Mouse (Mus musculus): Measurements from ENCODE around the gene Cbx1. TPM values are rescaled to one million over a fixed set of nuclear protein-coding genes. Genes with fewer than 3 reads are reported as not detected.

Cbx1 gene
- polyA plus RNA-seq, 1 experiment from 2014 or later = 80.2 TPM

DNA sequence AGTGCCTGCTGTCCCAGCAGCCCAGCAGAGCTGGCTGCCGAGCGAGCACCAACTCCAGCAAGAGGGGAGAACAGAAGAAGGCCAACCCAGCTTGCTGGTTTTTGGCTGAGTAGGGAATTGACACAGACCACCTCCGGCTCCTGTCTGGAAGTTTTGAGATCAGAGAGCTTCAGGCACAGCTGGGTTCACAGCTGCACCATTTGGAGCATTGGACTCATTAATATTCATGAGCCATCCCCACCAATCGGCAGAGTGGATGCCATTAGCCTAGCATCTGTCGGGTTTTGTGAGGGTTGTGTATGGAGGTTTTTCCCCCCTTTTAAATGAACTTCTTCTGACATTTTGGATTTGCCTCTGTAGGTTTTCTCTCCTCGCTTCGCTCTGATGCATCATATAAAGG is 21.8 kb upstream of the Cbx1 start:
- Histone ChIP-seq H3K9me3 (ENCODE audit: control insufficient read depth, low read length) (no peaks in the 10 kb centered on the region), H3K27ac (replicated peaks; ENCODE audit: low read depth, low read length) (0 out of 2 replicates have a peak overlapping the region, but pooled peaks have one; percentile 39), H3K9ac (ENCODE audit: low read depth, low read length) (0 out of 2 replicates have a peak overlapping the region, but pooled peaks have one; percentile 5), H3K36me3 (ENCODE audit: control insufficient read depth, insufficient read depth, low read length) (peaks cover 42% of the 10 kb centered on the region), H3K4me3 (ENCODE audit: low read depth, low read length) (no peak overlapping the region), H3K4me1 (ENCODE audit: control insufficient read depth, insufficient read depth, low read length) (peaks cover 9% of the 10 kb centered on the region; the same call in 1 of the 2 replicates), H3K27me3 (replicated peaks; ENCODE audit: control insufficient read depth, insufficient read depth, low read length) (no peaks in the 10 kb centered on the region), H3K4me2 (ENCODE audit: low read depth, low read length) (no peak overlapping the region)
- DNase-seq (ENCODE audit: low spot score) (peak; percentile 57), ATAC-seq (ENCODE audit: low read depth) (peak; percentile 42; the same call in 1 of the 2 replicates)
- 49% methylated on average over 7 of the region's 7 CpGs for WGBS

DNA sequence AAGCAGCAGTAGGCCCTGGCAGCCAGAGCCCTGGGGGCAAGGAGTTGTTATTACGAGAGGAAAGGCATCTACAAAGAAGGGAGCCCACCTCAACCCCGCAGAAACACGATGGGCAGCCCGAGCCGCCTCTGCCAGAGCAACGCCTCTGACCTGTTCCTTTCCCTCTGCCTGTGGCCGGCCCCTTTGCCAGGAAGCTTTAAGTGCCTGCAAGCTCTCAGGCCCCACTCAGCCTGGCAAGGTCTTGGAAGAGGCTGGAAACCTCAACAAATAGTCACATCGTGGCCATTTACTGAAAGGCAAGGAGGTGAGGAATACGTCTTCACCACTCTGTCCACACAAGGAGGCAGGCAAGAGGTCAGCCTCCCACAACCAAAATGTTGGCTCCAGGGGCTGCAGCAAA is 20.7 kb upstream of the Cbx1 start:
- Histone ChIP-seq H3K4me3 (ENCODE audit: low read depth, low read length) (no peak overlapping the region), H3K4me1 (ENCODE audit: control insufficient read depth, insufficient read depth, low read length) (peaks cover 9% of the 10 kb centered on the region; the same call in 1 of the 2 replicates), H3K27me3 (replicated peaks; ENCODE audit: control insufficient read depth, insufficient read depth, low read length) (no peaks in the 10 kb centered on the region), H3K9ac (ENCODE audit: low read depth, low read length) (0 out of 2 replicates have a peak overlapping the region, but pooled peaks have one; percentile 5), H3K9me3 (ENCODE audit: control insufficient read depth, low read length) (no peaks in the 10 kb centered on the region), H3K4me2 (ENCODE audit: low read depth, low read length) (no peak overlapping the region), H3K27ac (replicated peaks; ENCODE audit: low read depth, low read length) (no peak overlapping the region; the same call in 1 of the 2 replicates), H3K36me3 (ENCODE audit: control insufficient read depth, insufficient read depth, low read length) (peaks cover 54% of the 10 kb centered on the region)
- 63% methylated on average over 9 of the region's 9 CpGs for WGBS
- no peak for DNase-seq (ENCODE audit: low spot score)
- ATAC-seq (ENCODE audit: low read depth) = no peak

DNA sequence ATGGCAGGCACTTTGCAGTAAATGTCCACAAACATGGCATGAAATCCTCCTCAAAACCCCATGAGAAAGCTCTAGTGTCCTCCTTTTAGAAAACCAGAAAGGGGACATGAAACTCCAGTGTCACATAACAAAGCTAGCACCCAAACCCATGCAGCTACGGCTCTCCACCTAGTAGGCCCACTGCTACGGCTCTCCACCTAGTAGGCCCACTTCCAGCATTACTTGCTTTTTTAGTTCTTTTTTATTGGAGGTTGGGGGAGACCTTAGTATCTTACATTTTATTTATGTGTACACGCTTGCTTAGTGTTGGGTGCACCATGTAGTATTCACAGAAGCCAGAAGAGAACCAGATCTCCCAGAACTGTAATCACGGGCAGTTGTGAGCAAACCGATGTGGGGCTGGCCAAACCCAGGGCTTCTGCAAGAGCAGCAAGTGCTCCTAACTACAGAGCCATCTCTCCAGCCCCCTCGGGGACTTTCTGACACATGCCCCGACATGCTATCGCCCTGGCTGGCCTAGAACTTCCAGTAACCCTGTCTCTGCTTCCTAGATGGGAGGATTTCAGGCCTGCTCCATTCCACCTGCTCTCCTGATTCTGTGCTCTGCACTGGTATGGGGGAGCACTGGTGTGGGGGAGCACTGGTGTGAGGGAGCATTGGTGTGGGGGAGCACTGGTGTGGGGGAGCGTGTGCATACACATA is 17.5 kb upstream of the Cbx1 start:
- Histone ChIP-seq H3K4me2 (ENCODE audit: low read depth, low read length) (no peak overlapping the region), H3K9ac (ENCODE audit: low read depth, low read length) (no peak overlapping the region), H3K27me3 (replicated peaks; ENCODE audit: control insufficient read depth, insufficient read depth, low read length) (no peaks in the 10 kb centered on the region), H3K36me3 (ENCODE audit: control insufficient read depth, insufficient read depth, low read length) (peaks cover 54% of the 10 kb centered on the region), H3K4me3 (ENCODE audit: low read depth, low read length) (no peak overlapping the region), H3K9me3 (ENCODE audit: control insufficient read depth, low read length) (no peaks in the 10 kb centered on the region), H3K4me1 (ENCODE audit: control insufficient read depth, insufficient read depth, low read length) (peaks cover 3% of the 10 kb centered on the region; the same call in 1 of the 2 replicates), H3K27ac (replicated peaks; ENCODE audit: low read depth, low read length) (no peak overlapping the region)
- no peak for ATAC-seq (ENCODE audit: low read depth)
- no peak for DNase-seq (ENCODE audit: low spot score)
- WGBS = 94% methylated on average over 9 of the region's 9 CpGs

DNA sequence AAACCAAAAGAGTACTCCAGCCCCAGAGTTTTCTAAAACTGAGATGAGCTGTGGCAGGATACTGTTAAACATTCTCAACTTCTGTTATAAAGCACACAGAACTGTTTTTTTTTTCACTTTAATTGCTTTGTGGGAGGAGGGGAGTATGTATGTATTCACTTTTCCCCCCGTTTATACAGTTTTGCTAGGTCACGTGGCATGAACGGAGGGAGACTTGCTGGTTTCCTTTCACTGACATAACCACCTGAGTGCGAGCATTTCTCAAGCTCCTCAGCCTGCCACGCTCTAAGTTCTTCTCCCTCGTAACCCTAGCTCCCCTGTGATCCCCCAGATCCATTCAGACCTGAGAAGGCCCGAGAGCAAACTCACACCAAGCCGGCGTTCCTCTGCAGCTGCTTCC is 16.5 kb upstream of the Cbx1 start:
- Histone ChIP-seq H3K4me3 (ENCODE audit: low read depth, low read length) (no peak overlapping the region), H3K9ac (ENCODE audit: low read depth, low read length) (no peak overlapping the region), H3K27me3 (replicated peaks; ENCODE audit: control insufficient read depth, insufficient read depth, low read length) (no peaks in the 10 kb centered on the region), H3K4me2 (ENCODE audit: low read depth, low read length) (no peak overlapping the region), H3K9me3 (ENCODE audit: control insufficient read depth, low read length) (no peaks in the 10 kb centered on the region), H3K4me1 (ENCODE audit: control insufficient read depth, insufficient read depth, low read length) (peaks cover 9% of the 10 kb centered on the region; the same call in 1 of the 2 replicates), H3K36me3 (ENCODE audit: control insufficient read depth, insufficient read depth, low read length) (peaks cover 54% of the 10 kb centered on the region), H3K27ac (replicated peaks; ENCODE audit: low read depth, low read length) (no peak overlapping the region)
- ATAC-seq (ENCODE audit: low read depth) (no peak), DNase-seq (ENCODE audit: low spot score) (no peak)
- WGBS = 84% methylated on average over 9 of the region's 9 CpGs

DNA sequence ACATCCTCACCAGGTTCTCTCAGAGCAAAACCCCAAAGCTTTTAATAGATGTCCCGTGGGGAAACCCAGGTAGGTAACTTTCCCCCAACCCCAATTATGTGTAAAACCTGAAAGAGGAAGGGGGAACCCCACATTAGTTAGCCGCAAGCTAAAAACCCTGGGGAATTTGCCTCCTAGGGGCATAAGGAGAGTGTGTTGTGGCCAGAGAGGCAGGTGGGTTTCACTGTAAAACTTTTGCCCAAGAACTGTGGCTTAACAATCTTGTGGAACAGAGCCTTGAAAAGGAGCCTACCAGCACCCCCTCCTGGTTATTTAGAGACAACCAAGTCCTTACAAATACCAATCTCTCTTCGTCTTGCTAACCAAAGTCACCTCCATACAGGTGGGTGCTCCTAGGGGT is 14.4 kb upstream of the Cbx1 start:
- H3K9ac ChIP-seq (ENCODE audit: low read depth, low read length) = no peak overlapping the region
- H3K4me2 ChIP-seq (ENCODE audit: low read depth, low read length) = no peak overlapping the region
- peaks cover 36% of the 10 kb centered on the region for H3K36me3 ChIP-seq (ENCODE audit: control insufficient read depth, insufficient read depth, low read length)
- DNase-seq (ENCODE audit: low spot score) (no peak), ATAC-seq (ENCODE audit: low read depth) (no peak)
- H3K27ac ChIP-seq (replicated peaks; ENCODE audit: low read depth, low read length) = no peak overlapping the region
- no peaks in the 10 kb centered on the region for H3K9me3 ChIP-seq (ENCODE audit: control insufficient read depth, low read length)
- peaks cover 9% of the 10 kb centered on the region; the same call in 1 of the 2 replicates for H3K4me1 ChIP-seq (ENCODE audit: control insufficient read depth, insufficient read depth, low read length)
- no peaks in the 10 kb centered on the region for H3K27me3 ChIP-seq (replicated peaks; ENCODE audit: control insufficient read depth, insufficient read depth, low read length)
- H3K4me3 ChIP-seq (ENCODE audit: low read depth, low read length) = no peak overlapping the region
- WGBS = 92% methylated on average over 3 of the region's 3 CpGs

DNA sequence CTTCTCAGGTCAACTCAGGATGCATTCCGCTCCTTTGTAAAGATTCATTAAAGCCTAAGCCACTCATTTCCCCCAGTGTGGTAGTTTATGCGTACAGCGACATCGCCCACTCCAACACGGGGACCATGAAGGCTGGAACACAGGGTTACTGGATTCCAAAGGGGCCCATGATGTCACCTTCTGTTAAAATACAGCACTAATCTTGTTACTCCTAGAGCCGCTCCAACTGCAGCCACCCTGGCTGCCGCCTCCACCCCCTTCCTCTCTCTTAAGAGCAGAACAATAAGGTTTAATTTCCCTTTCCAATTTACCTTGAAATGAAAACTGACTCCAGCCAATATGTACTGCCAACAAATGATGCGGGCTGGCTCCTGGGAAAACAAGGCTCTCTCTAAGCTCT is 13.9 kb upstream of the Cbx1 start:
- no peaks in the 10 kb centered on the region for H3K9me3 ChIP-seq (ENCODE audit: control insufficient read depth, low read length)
- H3K9ac ChIP-seq (ENCODE audit: low read depth, low read length) = no peak overlapping the region
- H3K27me3 ChIP-seq (replicated peaks; ENCODE audit: control insufficient read depth, insufficient read depth, low read length) = no peaks in the 10 kb centered on the region
- H3K4me2 ChIP-seq (ENCODE audit: low read depth, low read length) = no peak overlapping the region
- no peak overlapping the region for H3K27ac ChIP-seq (replicated peaks; ENCODE audit: low read depth, low read length)
- peaks cover 9% of the 10 kb centered on the region; the same call in 1 of the 2 replicates for H3K4me1 ChIP-seq (ENCODE audit: control insufficient read depth, insufficient read depth, low read length)
- H3K36me3 ChIP-seq (ENCODE audit: control insufficient read depth, insufficient read depth, low read length) = peaks cover 31% of the 10 kb centered on the region
- 88% methylated on average over 8 of the region's 8 CpGs for WGBS
- DNase-seq (ENCODE audit: low spot score) = no peak
- H3K4me3 ChIP-seq (ENCODE audit: low read depth, low read length) = no peak overlapping the region
- no peak for ATAC-seq (ENCODE audit: low read depth)

DNA sequence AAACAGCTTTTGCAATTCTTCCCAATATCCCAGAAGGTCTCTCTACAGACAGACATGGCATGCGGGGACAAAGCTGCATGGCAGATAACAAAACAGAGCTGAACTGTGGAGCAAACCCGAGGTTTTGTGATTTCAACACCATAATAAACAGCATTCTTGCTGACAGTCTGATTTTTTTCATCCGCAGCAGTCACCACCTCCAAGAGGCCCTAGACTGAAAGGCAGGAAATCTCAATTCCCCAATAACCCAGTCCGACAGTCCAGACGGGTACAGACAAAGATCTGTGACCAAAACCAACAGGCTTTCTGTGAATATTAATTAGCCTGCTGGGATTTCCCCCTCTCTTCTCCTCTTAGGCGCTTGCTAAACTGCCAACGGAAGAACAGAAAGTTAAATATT is 13.3 kb upstream of the Cbx1 start:
- Histone ChIP-seq H3K4me1 (ENCODE audit: control insufficient read depth, insufficient read depth, low read length) (peaks cover 9% of the 10 kb centered on the region; the same call in 1 of the 2 replicates), H3K27me3 (replicated peaks; ENCODE audit: control insufficient read depth, insufficient read depth, low read length) (no peaks in the 10 kb centered on the region), H3K9ac (ENCODE audit: low read depth, low read length) (no peak overlapping the region), H3K36me3 (ENCODE audit: control insufficient read depth, insufficient read depth, low read length) (peaks cover 26% of the 10 kb centered on the region), H3K4me3 (ENCODE audit: low read depth, low read length) (no peak overlapping the region), H3K4me2 (ENCODE audit: low read depth, low read length) (no peak overlapping the region), H3K9me3 (ENCODE audit: control insufficient read depth, low read length) (no peaks in the 10 kb centered on the region), H3K27ac (replicated peaks; ENCODE audit: low read depth, low read length) (0 out of 2 replicates have a peak overlapping the region, but pooled peaks have one; percentile 6)
- 72% methylated on average over 7 of the region's 7 CpGs for WGBS
- no peak for ATAC-seq (ENCODE audit: low read depth)
- no peak for DNase-seq (ENCODE audit: low spot score)

DNA sequence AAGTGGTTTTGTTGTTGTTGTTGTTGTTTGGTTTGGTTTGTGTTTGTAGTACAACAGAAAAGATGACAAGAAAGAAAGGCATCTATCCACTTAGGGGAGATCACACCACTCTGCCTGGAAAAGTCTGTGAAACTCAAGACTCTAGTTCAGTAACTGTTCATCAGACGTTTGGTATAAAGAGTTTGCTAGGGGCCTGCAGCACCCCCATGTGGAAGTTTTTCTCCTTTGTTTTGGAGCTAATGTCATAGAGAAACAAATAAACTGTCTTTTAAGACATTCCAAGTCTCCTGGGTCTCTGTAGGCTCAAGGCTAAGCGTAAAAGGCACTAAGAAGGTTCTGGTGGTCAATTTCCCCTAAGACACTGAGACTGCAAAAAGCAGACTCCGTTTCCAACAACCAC is 12.9 kb upstream of the Cbx1 start:
- Histone ChIP-seq H3K4me2 (ENCODE audit: low read depth, low read length) (peak overlapping the region; percentile 79), H3K27ac (replicated peaks; ENCODE audit: low read depth, low read length) (no peak overlapping the region), H3K27me3 (replicated peaks; ENCODE audit: control insufficient read depth, insufficient read depth, low read length) (no peaks in the 10 kb centered on the region), H3K36me3 (ENCODE audit: control insufficient read depth, insufficient read depth, low read length) (peaks cover 22% of the 10 kb centered on the region), H3K4me1 (ENCODE audit: control insufficient read depth, insufficient read depth, low read length) (peaks cover 9% of the 10 kb centered on the region; the same call in 1 of the 2 replicates), H3K4me3 (ENCODE audit: low read depth, low read length) (peak overlapping the region; percentile 64; the same call in 1 of the 2 replicates), H3K9me3 (ENCODE audit: control insufficient read depth, low read length) (no peaks in the 10 kb centered on the region), H3K9ac (ENCODE audit: low read depth, low read length) (peak overlapping the region; percentile 63; the same call in 1 of the 2 replicates)
- DNase-seq (ENCODE audit: low spot score) = no peak
- no peak for ATAC-seq (ENCODE audit: low read depth)
- 47% methylated on average over 3 of the region's 3 CpGs for WGBS

All from embryonic facial prominence, embryonic 14.5 days (tissue).